Mouse (Mus musculus) MEL (cell line): ENCODE measurements around the gene Fam19a3.

Experiments used
- BHLHE40 ChIP-seq: IDR thresholded peaks from 2 replicates; pipeline ENCODE4 v1.6.1; 2012; ENCODE audit warnings: low read depth, mild to moderate bottlenecking, inconsistent platforms, low read length, improper control_type of control experiment, borderline replicate concordance
- CTCF ChIP-seq, 3 experiments: IDR thresholded peaks in 2 of 3; conservative IDR thresholded peaks in 1 of 3; 2 replicates each; pipeline ENCODE4 v1.5.1; 2011 to 2012; ENCODE audit warnings: low read length in 3 of 3, low read depth in 2 of 3, mild to moderate bottlenecking in 2 of 3, improper control_type of control experiment in 1 of 3, inconsistent platforms in 1 of 3, mixed read lengths in 1 of 3, moderate library complexity in 1 of 3; ENCODE audit not compliant: control insufficient read depth in 1 of 3, insufficient read depth in 1 of 3, poor library complexity in 1 of 3, severe bottlenecking in 1 of 3
- MAX ChIP-seq: IDR thresholded peaks from 2 replicates; pipeline ENCODE4 v1.6.1; 2011; ENCODE audit warnings: low read length, improper control_type of control experiment
- POLR2A ChIP-seq, 2 experiments: IDR thresholded peaks; 2 replicates each; pipeline ENCODE4 v1.6.1; 2011 to 2012; ENCODE audit warnings: low read length in 2 of 2, mild to moderate bottlenecking in 2 of 2, control low read depth in 1 of 2, improper control_type of control experiment in 1 of 2, low read depth in 1 of 2, moderate library complexity in 1 of 2; ENCODE audit not compliant: control insufficient read depth in 1 of 2, insufficient read depth in 1 of 2, poor library complexity in 1 of 2
- USF1 ChIP-seq: IDR thresholded peaks from 2 replicates; pipeline ENCODE4 v1.6.1; 2014; ENCODE audit warnings: low read depth, mild to moderate bottlenecking, inconsistent platforms, low read length, improper control_type of control experiment, moderate library complexity
- USF2 ChIP-seq, 2 experiments: IDR thresholded peaks; 2 replicates each; pipeline ENCODE4 v1.6.1; 2011 to 2012; ENCODE audit warnings: improper control_type of control experiment in 2 of 2, low read length in 2 of 2, borderline replicate concordance in 1 of 2, inconsistent platforms in 1 of 2, low read depth in 1 of 2, mild to moderate bottlenecking in 1 of 2; ENCODE audit not compliant: insufficient read depth in 1 of 2
- ZKSCAN1 ChIP-seq: IDR thresholded peaks from 2 replicates; pipeline ENCODE4 v1.6.1; 2012; ENCODE audit warnings: low read depth, mild to moderate bottlenecking, inconsistent platforms, low read length, improper control_type of control experiment, moderate library complexity

DNA sequence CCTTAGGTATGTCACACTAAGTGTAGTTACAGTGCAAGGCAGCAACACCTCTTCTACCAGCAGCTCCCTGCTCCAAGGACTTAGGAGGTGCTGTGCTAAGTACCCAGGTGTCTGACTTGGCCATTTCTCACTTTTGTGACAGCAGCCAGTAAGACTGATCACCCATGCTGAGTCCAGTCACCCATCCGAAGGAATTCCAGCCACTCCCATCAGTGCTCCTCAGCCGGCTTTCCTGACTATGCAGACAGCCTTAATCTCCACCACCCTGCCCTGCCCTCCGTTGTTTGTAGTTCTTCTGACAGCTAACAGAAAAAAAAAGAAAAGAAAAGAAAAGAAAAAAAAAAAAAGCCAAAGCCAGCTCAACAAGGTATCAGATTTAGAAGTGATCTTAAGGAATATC is 30.1 kb upstream of the Fam19a3 start:
- TF ChIP-seq USF2 (IDR thresholded peaks at IDR 0.05; ENCODE audit: borderline replicate concordance in 1 of 2, insufficient read depth in 1 of 2, low read depth in 1 of 2, low read length in 2 of 2) (no peak), MAX (no peak), POLR2A (IDR thresholded peaks at IDR 0.05; ENCODE audit: control insufficient read depth in 1 of 2, insufficient read depth in 1 of 2, low read depth in 1 of 2, low read length in 2 of 2, poor library complexity in 1 of 2) (no peak), USF1 (no peak), ZKSCAN1 (no peak), CTCF (IDR thresholded peaks at IDR 0.05 in 2 of 3, conservative IDR thresholded peaks at IDR 0.05 in 1 of 3; ENCODE audit: control insufficient read depth in 1 of 3, insufficient read depth in 1 of 3, low read depth in 2 of 3, low read length in 3 of 3, poor library complexity in 1 of 3, severe bottlenecking in 1 of 3) (no peak), BHLHE40 (no peak)
